Mouse (Mus musculus) myocyte (in vitro differentiated cells): Measurements from ENCODE around the gene Stard3nl.

Source experiments
- CEBPB ChIP-seq: IDR thresholded peaks from 2 replicates; pipeline ENCODE4 v1.6.1; 2011; ENCODE audit warnings: mild to moderate bottlenecking, moderate library complexity; ENCODE audit not compliant: poor library complexity, insufficient read depth, severe bottlenecking
- MAX ChIP-seq: IDR thresholded peaks from one replicate; pipeline ENCODE4 v1.6.1; 2011; ENCODE audit warnings: low read depth, mild to moderate bottlenecking, control low read depth
- MYOD1 ChIP-seq, 3 experiments: IDR thresholded peaks; one replicate each; pipeline ENCODE4 v1.6.1; 2011; ENCODE audit warnings: control low read depth in 2 of 3, low read depth in 2 of 3, mild to moderate bottlenecking in 2 of 3, moderate library complexity in 1 of 3; ENCODE audit not compliant: insufficient read length in 2 of 3, control insufficient read depth in 1 of 3
- MYOG ChIP-seq, 3 experiments: IDR thresholded peaks; one replicate each; pipeline ENCODE4 v1.6.1; 2011; ENCODE audit warnings: control low read depth in 2 of 3, low read depth in 2 of 3, mild to moderate bottlenecking in 2 of 3; ENCODE audit not compliant: insufficient read length in 2 of 3, control insufficient read depth in 1 of 3, insufficient read depth in 1 of 3
- POLR2A ChIP-seq: IDR thresholded peaks from one replicate; pipeline ENCODE4 v1.6.1; 2011; ENCODE audit warnings: low read depth, mild to moderate bottlenecking, control low read depth, moderate library complexity; ENCODE audit not compliant: insufficient read length
- TCF12 ChIP-seq: IDR thresholded peaks from one replicate; pipeline ENCODE4 v1.6.1; 2011; ENCODE audit warnings: mild to moderate bottlenecking, control low read depth; ENCODE audit not compliant: poor library complexity, insufficient read depth, severe bottlenecking
- TCF3 ChIP-seq: IDR thresholded peaks from one replicate; pipeline ENCODE4 v1.6.1; 2011; ENCODE audit warnings: low read depth, control low read depth; ENCODE audit not compliant: insufficient read length

DNA sequence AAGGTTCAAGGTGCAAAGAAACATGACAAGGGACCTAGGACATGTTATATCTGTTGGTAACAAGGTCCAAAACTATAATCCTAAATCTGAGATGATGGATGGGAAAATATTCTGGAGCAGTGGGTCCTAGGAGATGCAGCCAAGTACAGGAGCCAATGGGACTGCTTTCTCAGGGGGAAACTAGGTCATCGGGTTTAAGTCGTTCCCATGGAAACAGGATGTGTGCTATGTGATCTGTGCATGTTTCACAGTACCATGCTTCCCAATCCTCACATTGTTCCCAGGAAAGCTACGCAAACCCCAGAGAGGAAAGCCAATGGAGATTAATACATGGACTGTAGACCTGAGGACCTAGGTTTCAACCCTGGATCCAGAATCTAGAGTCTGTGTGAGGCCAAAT is 42.8 kb downstream of the Stard3nl start:
- TF ChIP-seq MAX (no peak), POLR2A (no peak), MYOD1 (IDR thresholded peaks at IDR 0.05; ENCODE audit: control insufficient read depth in 1 of 3, insufficient read length in 2 of 3, low read depth in 2 of 3) (no peak), TCF3 (no peak), MYOG (IDR thresholded peaks at IDR 0.05; ENCODE audit: control insufficient read depth in 1 of 3, insufficient read depth in 1 of 3, insufficient read length in 2 of 3, low read depth in 2 of 3) (no peak), CEBPB (no peak), TCF12 (no peak)
